In genomic region chr9:57325962-57326361, GRCm38 (mm10) we compare ENCODE assay signal across 24 mouse cellular contexts.
"Had no signal": no experiment of that assay in that cellular context is flagged by ENCODE, and none has a peak within 500 bp of the region (broad histone marks: within the 10 kb centered on the region; RNA-seq: fewer than 3 reads in every experiment).

No protein-coding gene starts in this region.

- H3K4me1 ChIP-seq: hindbrain, embryonic 13.5 days; hindbrain, embryonic 15.5 days; kidney, embryonic 15.5 days; limb, embryonic 13.5 days; limb, embryonic 15.5 days had no signal

- H3K9ac ChIP-seq: heart, embryonic 12.5 days; hindbrain, embryonic 13.5 days; hindbrain, embryonic 15.5 days; kidney, embryonic 15.5 days; limb, embryonic 13.5 days; limb, embryonic 15.5 days had no signal

- DNase-seq: gastrocnemius, adult 2 months; gastrocnemius, postnatal 14 days; gastrocnemius, postnatal 36 days; heart, adult 11 months; heart, adult 2 months; heart, postnatal 14 days; heart, postnatal 36 days; kidney, adult 11 months; kidney, adult 2 months; kidney, adult 9 months; kidney, postnatal 14 days; kidney, postnatal 36 days; layer of hippocampus, adult 9-11 months; layer of hippocampus, postnatal 36 days; left cerebral cortex, postnatal 4 days had no signal

- H3K4me3 ChIP-seq: gastrocnemius, adult 2 months; heart, adult 2 months; heart, embryonic 12.5 days; hindbrain, embryonic 13.5 days; hindbrain, embryonic 15.5 days; kidney, embryonic 15.5 days; limb, embryonic 13.5 days; limb, embryonic 15.5 days had no signal

- H3K4me2 ChIP-seq: heart, embryonic 12.5 days; hindbrain, embryonic 13.5 days; hindbrain, embryonic 15.5 days; kidney, embryonic 15.5 days; limb, embryonic 13.5 days; limb, embryonic 15.5 days had no signal

- H3K36me3 ChIP-seq: heart, embryonic 12.5 days; hindbrain, embryonic 13.5 days; hindbrain, embryonic 15.5 days; kidney, embryonic 15.5 days; limb, embryonic 13.5 days; limb, embryonic 15.5 days had no signal

- H3K9me3 ChIP-seq: hindbrain, embryonic 13.5 days; hindbrain, embryonic 15.5 days; kidney, embryonic 15.5 days; limb, embryonic 13.5 days had no signal

- H3K27me3 ChIP-seq: heart, embryonic 12.5 days; hindbrain, embryonic 13.5 days; hindbrain, embryonic 15.5 days; kidney, embryonic 15.5 days; limb, embryonic 13.5 days; limb, embryonic 15.5 days had no signal

- H3K27ac ChIP-seq: gastrocnemius, adult 2 months; heart, adult 2 months; hindbrain, embryonic 13.5 days; hindbrain, embryonic 15.5 days; hindbrain, postnatal 0 days; kidney, embryonic 15.5 days; kidney, postnatal 0 days; limb, embryonic 13.5 days; limb, embryonic 15.5 days had no signal

- ATAC-seq: hindbrain, postnatal 0 days; intestine, embryonic 16.5 days had no signal
